Mouse (Mus musculus) kidney, postnatal 14 days (tissue): ENCODE data around the gene Gm9049.
"Not testable (repeated sequence)": the region's sequence is repeated elsewhere in the genome, so short reads cannot be mapped to it uniquely, and the experiment has no call there.

ENCODE experiments used
- DNase-seq: peaks from one replicate; pipeline ENCODE4 v3.0.0; 2022; ENCODE audit warnings: mixed read lengths

The Gm9049 gene

GRCm38 (mm10) chr10:118354005-118354404, at the start of gene Gm9049:
Gm9049 (minus strand) TSS chr10:118354105.
- not testable (repeated sequence) for DNase-seq

GRCm38 (mm10) chr10:118399917-118400316, 46.0 kb upstream of the Gm9049 start:
- DNase-seq, result no peak

- DNase-seq, result peak; percentile 84
These were observed 16.5 kb upstream of the Gm9049 start for GRCm38 (mm10) chr10:118370443-118370842.

GRCm38 (mm10) chr10:118369518-118369917, 15.6 kb upstream of the Gm9049 start:
- DNase-seq, result no peak

GRCm38 (mm10) chr10:118348579-118348978, 5.3 kb downstream of the Gm9049 start, which contains the start of gene Gm9048:
Gm9048 (minus strand) TSS chr10:118348679.
- not testable (repeated sequence) for DNase-seq

GRCm38 (mm10) chr10:118343155-118343554, 10.8 kb downstream of the Gm9049 start, which contains the start of gene Gm9046:
Gm9046 (minus strand) TSS chr10:118343255.
- DNase-seq, result not testable (repeated sequence)

GRCm38 (mm10) chr10:118337731-118338130, 16.2 kb downstream of the Gm9049 start, which contains the start of gene Gm9045:
Gm9045 (minus strand) TSS chr10:118337831.
- DNase-seq, result not testable (repeated sequence)

GRCm38 (mm10) chr10:118332308-118332707, 21.6 kb downstream of the Gm9049 start, which contains the start of gene Gm9044:
Gm9044 (minus strand) TSS chr10:118332408.
- not testable (repeated sequence) for DNase-seq

GRCm38 (mm10) chr10:118326869-118327268, 27.0 kb downstream of the Gm9049 start, which contains the start of gene Gm9040:
Gm9040 (minus strand) TSS chr10:118326969.
- DNase-seq, result not testable (repeated sequence)

GRCm38 (mm10) chr10:118319024-118319423, 34.9 kb downstream of the Gm9049 start:
- no peak for DNase-seq

GRCm38 (mm10) chr10:118302133-118302532, 51.8 kb downstream of the Gm9049 start:
- DNase-seq, result not testable (repeated sequence)
